Mouse (Mus musculus) limb, embryonic 12.5 days (tissue): ENCODE data around the gene Rpl39l. TPM values are rescaled to one million over a fixed set of nuclear protein-coding genes. Genes with fewer than 3 reads are reported as not detected.
"Not testable (repeated sequence)": the region's sequence is repeated elsewhere in the genome, so short reads cannot be mapped to it uniquely, and the experiment has no call there.

Source experiments
- ATAC-seq: fragments of 200-750 bp; cut with Nextera tagmentation; 2 replicates; pipeline ENCODE4 v1.8.0; 2017; ENCODE audit warnings: low read depth, moderate TSS enrichment; ENCODE audit not compliant: insufficient number of reproducible peaks, insufficient read depth, low FRiP score, low TSS enrichment
- H3K27ac ChIP-seq: fragments of 300-500 bp; sonication (generic); 2 replicates; pipeline ENCODE4 v1.5.1; 2016; ENCODE audit warnings: mild to moderate bottlenecking, moderate library complexity
- H3K27me3 ChIP-seq: fragments of 300-500 bp; sonication (generic); 2 replicates; pipeline ENCODE4 v1.6.1; 2016; ENCODE audit warnings: mild to moderate bottlenecking, moderate library complexity
- H3K36me3 ChIP-seq: fragments of 300-500 bp; sonication (generic); 2 replicates; pipeline ENCODE4 v1.6.1; 2016; ENCODE audit warnings: mild to moderate bottlenecking, moderate library complexity
- H3K4me1 ChIP-seq: fragments of 300-500 bp; sonication (generic); replicated peaks from 2 replicates; pipeline ENCODE4 v1.6.1; 2016
- H3K4me2 ChIP-seq: fragments of 300-500 bp; sonication (generic); 2 replicates; pipeline ENCODE4 v1.6.1; 2016; ENCODE audit warnings: mild to moderate bottlenecking, moderate library complexity
- H3K4me3 ChIP-seq: fragments of 300-500 bp; sonication (generic); replicated peaks from 2 replicates; pipeline ENCODE4 v1.5.1; 2016; ENCODE audit warnings: mild to moderate bottlenecking
- H3K9ac ChIP-seq: fragments of 300-500 bp; sonication (generic); replicated peaks from 2 replicates; pipeline ENCODE4 v1.6.1; 2016; ENCODE audit warnings: mild to moderate bottlenecking, moderate library complexity
- H3K9me3 ChIP-seq: fragments of 300-500 bp; sonication (generic); 2 replicates; pipeline ENCODE4 v1.6.1; 2016; ENCODE audit warnings: mild to moderate bottlenecking, moderate library complexity
- WGBS: fragments of 180-500 bp; shearing (Covaris S2); methylation state at CpG from one replicate; pipeline ENCODE4 v1.1.7; 2016; 5-methylcytosine and 5-hydroxymethylcytosine counted together
- polyA plus RNA-seq: library from polyadenylated mRNA; unstranded; fragments of >200 nt; fragmentation: Nextera tagmentation; extraction: Ambion mirVana; gene quantifications from 2 replicates; pipeline ENCODE4 v1.2.1, GENCODE M21; 2016

The Rpl39l gene
- polyA plus RNA-seq, result 1.1 and 2.0 TPM in 2 replicates

DNA sequence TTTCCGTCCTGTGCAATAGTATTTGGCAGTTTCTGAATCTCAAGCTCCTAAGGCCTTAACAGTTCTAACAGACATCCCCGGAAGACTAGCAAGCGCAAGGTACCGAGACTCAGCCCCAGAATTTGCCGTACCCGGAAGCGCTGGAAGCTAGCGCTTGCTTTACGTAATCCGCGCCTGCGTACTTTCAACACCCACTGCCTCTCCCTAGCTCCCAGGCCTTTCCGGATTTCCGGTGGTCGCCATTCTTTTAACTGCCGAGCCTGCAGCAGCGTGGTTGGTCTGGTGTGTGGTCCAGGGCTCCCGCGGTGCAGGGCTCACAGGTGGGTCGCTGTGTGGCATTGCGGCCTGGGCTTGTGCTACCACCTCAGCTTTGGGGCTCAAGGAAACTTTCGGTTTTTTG is at the start of gene Rpl39l:
TSS of gene Rpl39l (plus strand) at position 222 of the 400 bp plus-strand sequence.
- Histone ChIP-seq H3K9ac (no peak within 1 kb of the TSS), H3K27me3 (no peaks in the 10 kb centered on the region), H3K4me1 (no peaks in the 10 kb centered on the region), H3K9me3 (peaks cover 8% of the 10 kb centered on the region; the same call in 1 of the 2 replicates), H3K36me3 (no peaks in the 10 kb centered on the region), H3K4me3 (no peak within 1 kb of the TSS), H3K4me2 (no peak within 1 kb of the TSS), H3K27ac (no peak within 1 kb of the TSS)
- no peak for ATAC-seq
- WGBS, result 83% methylated on average over 22 of the region's 22 CpGs

DNA sequence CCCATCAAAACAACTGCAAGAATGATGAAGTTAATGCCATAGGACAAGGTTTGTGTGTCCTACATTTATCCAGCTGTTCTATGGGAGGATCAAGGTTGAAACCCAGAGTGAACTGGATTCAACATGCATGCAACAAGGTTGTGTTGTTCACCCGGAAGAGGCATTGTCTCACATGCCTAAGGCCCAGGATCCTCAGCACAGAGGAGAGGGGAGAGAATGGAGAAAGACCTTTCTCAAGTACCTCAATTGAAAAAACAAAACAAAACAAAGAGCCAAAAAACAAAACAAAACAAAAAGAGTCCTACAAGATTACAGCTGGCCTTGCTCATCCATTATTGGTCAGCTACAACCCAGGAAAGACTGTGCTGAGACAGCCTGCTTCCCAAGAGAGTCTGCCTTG is 42.4 kb upstream of the Rpl39l start:
- H3K9me3 ChIP-seq, result peaks cover 4% of the 10 kb centered on the region; the same call in 1 of the 2 replicates
- no peak overlapping the region for H3K9ac ChIP-seq
- H3K27me3 ChIP-seq, result no peaks in the 10 kb centered on the region
- ATAC-seq, result no peak
- H3K4me3 ChIP-seq, result no peak overlapping the region
- no peak overlapping the region for H3K27ac ChIP-seq
- H3K36me3 ChIP-seq, result no peaks in the 10 kb centered on the region
- WGBS, result 85% methylated on average over 1 of the region's 1 CpGs
- H3K4me2 ChIP-seq, result no peak overlapping the region
- no peaks in the 10 kb centered on the region for H3K4me1 ChIP-seq

DNA sequence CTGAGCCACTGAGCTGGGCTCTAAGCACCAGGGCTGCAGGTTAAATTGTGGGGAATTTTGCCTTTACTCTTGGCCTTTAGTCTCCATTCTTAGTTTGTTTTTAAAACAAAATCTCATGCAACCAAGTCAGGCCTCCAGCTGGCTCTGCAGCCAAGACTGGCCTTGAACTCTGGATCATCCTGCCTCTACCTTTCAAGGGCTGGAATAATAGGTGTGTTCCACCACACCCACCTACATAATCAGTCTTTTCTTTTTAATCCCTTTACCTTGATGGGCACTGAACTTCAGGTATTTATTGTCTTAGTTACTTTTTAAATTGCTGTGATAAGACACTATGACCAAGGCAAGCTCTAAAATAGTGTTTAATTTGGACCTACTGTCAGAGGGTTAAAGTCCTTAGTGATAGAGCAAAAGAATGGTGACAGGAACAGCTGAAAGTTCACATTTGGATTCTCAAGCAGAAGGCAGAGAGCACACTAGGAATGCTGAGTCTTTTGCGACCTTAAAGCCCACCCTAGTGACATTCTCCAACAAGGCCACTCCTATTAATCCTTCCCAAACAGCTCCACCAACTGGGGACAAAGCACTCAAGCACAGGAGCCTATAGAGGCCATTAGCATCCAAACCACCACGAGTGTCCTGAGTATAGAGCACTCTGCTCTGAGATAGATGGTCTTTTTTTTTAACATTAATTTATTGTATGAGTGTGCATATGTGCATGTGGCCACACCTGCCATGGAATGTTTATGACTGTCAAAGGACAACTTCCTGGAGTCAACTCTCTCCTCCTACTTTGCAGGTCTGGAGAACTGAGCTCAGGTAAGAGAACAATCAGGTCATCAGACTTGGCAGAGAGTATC is 40.7 kb upstream of the Rpl39l start:
- Histone ChIP-seq H3K9ac (no peak overlapping the region), H3K9me3 (peaks cover 4% of the 10 kb centered on the region; the same call in 1 of the 2 replicates), H3K27me3 (no peaks in the 10 kb centered on the region), H3K4me3 (no peak overlapping the region), H3K4me2 (no peak overlapping the region), H3K4me1 (no peaks in the 10 kb centered on the region), H3K36me3 (no peaks in the 10 kb centered on the region), H3K27ac (no peak overlapping the region)
- 67% methylated on average over 2 of the region's 2 CpGs for WGBS
- no peak for ATAC-seq

DNA sequence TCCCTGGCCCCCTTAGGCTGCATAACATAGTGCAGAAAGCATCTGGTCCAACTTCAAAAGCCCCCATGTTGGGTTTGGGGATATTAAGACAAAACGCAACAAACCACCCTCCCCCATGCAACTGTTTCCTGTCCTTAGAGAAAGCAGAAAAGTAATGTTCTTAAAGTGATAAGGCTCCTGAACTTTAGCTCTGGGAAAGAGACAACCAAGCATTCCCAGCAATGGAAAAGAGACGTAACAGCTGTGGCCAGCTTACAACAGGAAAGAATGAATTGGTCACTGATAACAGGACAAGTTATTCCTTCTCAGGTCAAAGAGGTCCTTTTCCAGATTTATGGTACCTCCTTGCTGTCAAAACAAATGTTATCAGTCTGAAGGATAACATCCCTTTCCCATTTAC is 26.9 kb upstream of the Rpl39l start:
- Histone ChIP-seq H3K36me3 (no peaks in the 10 kb centered on the region), H3K4me2 (no peak overlapping the region)
- ATAC-seq, result no peak

DNA sequence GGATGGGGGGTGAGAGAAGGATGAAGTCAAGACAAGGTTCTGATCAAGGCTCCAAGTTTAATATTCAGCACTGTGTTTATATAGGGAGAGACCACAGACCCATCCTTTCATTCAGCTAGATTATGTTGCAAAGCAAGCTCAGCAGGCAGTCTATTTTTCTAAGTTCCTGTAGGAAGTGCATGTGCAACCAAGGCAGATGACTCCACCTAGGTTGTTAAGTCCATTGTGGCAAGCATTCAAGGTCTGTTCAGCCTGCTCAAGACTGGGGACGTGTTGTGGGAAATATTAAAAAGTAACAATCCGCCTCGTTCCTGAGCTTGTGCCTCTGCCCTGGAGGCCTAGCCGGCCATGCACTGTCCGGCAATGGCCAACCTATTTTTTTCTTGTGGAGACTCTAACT is 22.6 kb upstream of the Rpl39l start:
- no peak overlapping the region for H3K27ac ChIP-seq
- no peak for ATAC-seq
- no peaks in the 10 kb centered on the region for H3K4me1 ChIP-seq
- no peak overlapping the region for H3K4me2 ChIP-seq
- H3K36me3 ChIP-seq, result no peaks in the 10 kb centered on the region
- 95% methylated on average over 5 of the region's 5 CpGs for WGBS
- no peaks in the 10 kb centered on the region for H3K9me3 ChIP-seq
- H3K4me3 ChIP-seq, result no peak overlapping the region
- H3K27me3 ChIP-seq, result no peaks in the 10 kb centered on the region
- H3K9ac ChIP-seq, result no peak overlapping the region

More for the DNA sequence above, 26.9 kb upstream of the Rpl39l start:
- no peak overlapping the region for H3K27ac ChIP-seq
- H3K27me3 ChIP-seq, result no peaks in the 10 kb centered on the region
- WGBS, result 73% methylated on average over 2 of the region's 2 CpGs
- peaks cover 4% of the 10 kb centered on the region; the same call in 1 of the 2 replicates for H3K9me3 ChIP-seq
- H3K9ac ChIP-seq, result no peak overlapping the region
- H3K4me1 ChIP-seq, result no peaks in the 10 kb centered on the region
- no peak overlapping the region for H3K4me3 ChIP-seq

DNA sequence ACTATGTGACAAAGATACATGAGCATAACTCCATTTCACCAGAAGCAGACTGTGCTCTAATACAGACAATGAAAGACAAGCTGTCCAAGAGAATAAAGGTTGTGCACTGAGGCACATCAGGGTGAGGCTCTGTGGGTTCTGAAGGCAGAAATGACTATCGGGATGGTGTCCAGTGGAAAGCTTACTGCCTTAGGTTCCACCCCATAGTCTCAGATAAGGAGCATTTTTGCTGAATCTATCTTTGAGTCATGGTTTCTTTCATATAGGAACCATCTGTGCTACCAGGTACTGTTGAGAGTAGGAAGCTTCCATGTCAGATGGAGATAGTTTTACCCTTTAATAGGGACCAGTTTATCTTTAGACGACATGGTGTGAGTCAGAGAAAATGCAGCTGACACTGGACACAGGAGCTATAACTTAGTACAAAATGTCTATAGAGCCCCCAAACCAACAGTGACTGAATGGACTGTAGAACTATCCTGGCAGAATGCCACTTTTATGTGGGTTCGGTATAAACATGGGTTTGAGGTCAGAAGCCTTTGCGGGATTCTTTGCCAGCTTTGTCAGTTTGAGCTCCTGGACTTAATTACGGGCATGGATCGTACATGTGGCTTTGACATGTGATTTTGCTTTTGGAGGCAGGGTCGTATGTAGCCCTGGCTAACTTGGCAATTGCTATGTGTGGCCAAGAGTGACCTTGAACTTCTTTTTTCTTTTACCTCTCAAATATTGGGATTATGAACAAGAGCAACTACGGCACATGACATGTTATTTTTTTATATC is 712 bp upstream of the Rpl39l start:
- Histone ChIP-seq H3K4me3 (no peak overlapping the region), H3K27ac (no peak overlapping the region), H3K4me1 (no peaks in the 10 kb centered on the region), H3K9me3 (peaks cover 8% of the 10 kb centered on the region; the same call in 1 of the 2 replicates), H3K36me3 (no peaks in the 10 kb centered on the region), H3K27me3 (no peaks in the 10 kb centered on the region), H3K4me2 (no peak overlapping the region), H3K9ac (no peak overlapping the region)
- ATAC-seq, result no peak
- WGBS, result 79% methylated on average over 8 of the region's 8 CpGs

DNA sequence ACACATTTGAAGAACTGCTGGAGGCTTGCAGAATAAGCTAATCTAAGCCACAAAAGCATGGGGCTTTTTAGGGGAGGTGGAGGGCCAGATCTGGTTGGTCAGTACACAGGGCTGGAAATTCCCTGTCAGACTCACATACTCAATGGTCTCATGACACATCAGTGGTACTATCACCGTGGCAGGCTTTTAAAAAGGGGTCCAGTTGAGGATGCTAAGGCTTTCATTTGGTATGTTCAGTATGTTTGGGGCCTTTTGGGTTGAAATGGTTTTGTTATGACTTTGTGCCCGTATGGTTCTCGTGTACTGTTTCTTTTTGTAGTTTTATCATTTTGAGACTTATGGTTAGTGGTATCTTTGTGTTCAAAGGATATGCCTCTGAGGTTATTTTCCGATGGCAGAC is 1.2 kb downstream of the Rpl39l start:
- Histone ChIP-seq H3K4me1 (no peaks in the 10 kb centered on the region), H3K9ac (no peak overlapping the region), H3K36me3 (no peaks in the 10 kb centered on the region), H3K9me3 (no peaks in the 10 kb centered on the region), H3K4me3 (no peak overlapping the region), H3K4me2 (no peak overlapping the region), H3K27me3 (no peaks in the 10 kb centered on the region), H3K27ac (no peak overlapping the region)
- 91% methylated on average over 4 of the region's 4 CpGs for WGBS
- no peak for ATAC-seq

DNA sequence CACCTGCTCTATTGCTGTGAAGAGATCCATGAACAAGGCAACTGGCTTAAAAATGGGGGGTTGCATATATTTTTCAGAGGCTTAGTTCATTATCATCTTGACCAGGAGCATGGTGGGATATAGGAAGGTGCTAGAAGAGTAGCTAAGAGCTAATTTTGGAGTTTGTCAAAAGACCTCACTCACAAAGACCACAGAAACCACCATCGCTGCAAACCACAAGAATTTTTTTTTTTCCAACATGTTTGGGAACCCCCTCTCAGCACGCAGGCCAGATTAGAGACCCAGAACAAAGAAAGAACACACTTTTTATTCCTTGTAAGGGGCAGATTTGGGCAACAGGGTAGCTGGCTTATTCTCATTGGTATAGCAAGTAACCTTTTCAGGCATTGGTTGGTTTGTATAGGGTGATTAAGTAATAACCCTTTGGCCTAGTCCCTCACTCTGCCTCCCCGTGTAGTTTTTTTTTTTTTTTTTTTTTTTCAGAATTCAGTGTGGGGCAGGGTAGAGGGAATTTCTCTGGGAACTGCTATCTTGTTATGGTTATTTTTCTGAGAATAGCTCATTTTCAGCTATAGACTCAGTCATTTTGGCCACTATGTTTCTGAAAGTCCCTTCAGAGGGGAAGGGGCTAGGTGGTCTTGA is 2.3 kb downstream of the Rpl39l start:
- ATAC-seq, result no peak
- no peaks in the 10 kb centered on the region for H3K36me3 ChIP-seq
- H3K27ac ChIP-seq, result no peak overlapping the region
- WGBS, result 84% methylated on average over 3 of the region's 3 CpGs
- no peaks in the 10 kb centered on the region for H3K27me3 ChIP-seq
- no peak overlapping the region for H3K9ac ChIP-seq
- H3K4me2 ChIP-seq, result no peak overlapping the region
- H3K9me3 ChIP-seq, result 0 out of 2 replicates have a peak, but pooled peaks cover 4% of the 10 kb centered on the region
- no peak overlapping the region for H3K4me3 ChIP-seq
- H3K4me1 ChIP-seq, result no peaks in the 10 kb centered on the region

DNA sequence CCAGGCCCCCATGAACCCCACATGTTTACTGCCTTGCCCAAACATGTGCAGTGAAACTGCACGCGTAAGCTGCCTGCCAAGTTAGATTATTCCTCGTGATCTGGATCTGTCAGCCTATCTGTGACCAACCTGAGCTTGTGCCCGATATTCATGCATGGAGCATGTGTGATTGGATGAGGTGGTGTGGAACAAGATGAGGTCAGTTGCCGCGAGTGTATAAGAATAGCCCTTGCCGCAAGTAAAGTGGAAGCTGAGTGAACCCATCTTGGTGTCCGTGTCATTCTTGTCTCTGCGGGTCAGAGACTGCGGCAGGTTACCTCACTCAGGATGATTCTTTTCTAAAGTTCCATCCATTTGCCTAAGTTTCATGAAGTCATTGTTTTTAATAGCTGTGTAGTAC is 17.4 kb downstream of the Rpl39l start:
- not testable (repeated sequence) for ATAC-seq, H3K4me1 ChIP-seq, H3K9ac ChIP-seq, H3K4me2 ChIP-seq, H3K36me3 ChIP-seq, H3K27ac ChIP-seq, H3K4me3 ChIP-seq, H3K27me3 ChIP-seq
- 93% methylated on average over 10 of the region's 10 CpGs for WGBS
- H3K9me3 ChIP-seq, result peaks cover 59% of the 10 kb centered on the region

DNA sequence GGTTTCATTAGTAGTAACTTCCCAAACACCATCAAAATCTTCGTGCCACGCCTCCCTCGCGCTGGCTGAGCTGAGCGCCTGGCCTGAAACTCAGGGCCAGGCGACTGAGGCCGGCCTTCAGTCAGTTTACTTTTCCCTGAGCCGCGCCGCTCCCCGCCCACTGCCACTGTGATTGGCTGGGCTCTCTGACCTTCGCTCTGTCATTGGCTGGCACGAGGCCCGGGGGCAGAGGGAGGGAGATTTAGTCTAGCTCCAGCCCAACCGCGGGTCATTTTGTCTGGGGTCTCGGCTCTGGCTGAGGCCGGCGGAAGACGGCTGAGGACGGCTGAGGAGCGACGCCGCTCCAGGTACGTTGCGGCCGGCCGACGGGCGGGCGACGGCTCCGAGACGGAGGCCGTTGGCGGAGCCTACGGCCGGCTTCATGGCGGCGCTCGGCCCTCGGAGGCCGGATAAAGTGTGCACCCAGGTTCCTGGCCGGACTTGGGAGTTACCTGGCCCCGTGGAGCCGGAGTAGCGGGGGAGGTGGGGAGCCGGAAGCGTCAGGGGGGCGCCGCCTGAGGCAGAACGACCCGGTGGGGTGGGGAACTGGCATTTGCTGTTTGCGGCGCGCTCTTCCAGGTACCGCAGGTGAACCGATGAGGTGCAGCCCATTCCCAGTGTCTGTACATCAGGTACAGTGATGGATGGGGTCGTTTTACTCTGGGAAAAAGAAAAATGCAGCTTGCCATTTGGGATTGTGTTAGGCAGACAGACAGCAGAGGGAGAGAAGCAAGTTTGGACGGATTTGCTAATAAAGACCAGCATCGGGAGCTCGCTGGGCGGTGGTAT is 22.9 kb downstream of the Rpl39l start, which contains the start of gene Atf7ip2:
TSS of gene Atf7ip2 (plus strand) at position 34 of the 828 bp plus-strand sequence.
- Histone ChIP-seq H3K36me3 (no peaks in the 10 kb centered on the region), H3K27me3 (no peaks in the 10 kb centered on the region), H3K27ac (peak within 1 kb of the TSS; percentile 64; the same call in 1 of the 2 replicates), H3K9ac (peak within 1 kb of the TSS; percentile 71), H3K4me3 (peak within 1 kb of the TSS; percentile 63), H3K4me2 (peak within 1 kb of the TSS; percentile 98), H3K9me3 (peaks cover 8% of the 10 kb centered on the region; the same call in 1 of the 2 replicates), H3K4me1 (peaks cover 5% of the 10 kb centered on the region; the same call in 1 of the 2 replicates)
- ATAC-seq, result peak; percentile 98
- under 1% methylated on average over 63 of the region's 63 CpGs for WGBS
